8 mouse cellular contexts compared by ENCODE assay signal in genomic region chr19:61151701-61152420, GRCm38 (mm10). TPM values are rescaled to one million over a fixed set of nuclear protein-coding genes. Genes with fewer than 3 reads are reported as not detected.
DNase-seq lines count a peak whose midpoint lies in the region; ATAC-seq and TF ChIP-seq lines count a peak whose summit lies in the region.

No protein-coding gene starts in this region.

- WGBS in forebrain, postnatal 0 days: 6% methylated on average over 27 of the region's 27 CpGs
- 8% methylated on average over 27 of the region's 27 CpGs for WGBS in limb, embryonic 11.5 days
- 7% methylated on average over 27 of the region's 27 CpGs for WGBS in midbrain, embryonic 11.5 days
- WGBS in stomach, embryonic 15.5 days: 5% methylated on average over 27 of the region's 27 CpGs

- no peak overlapping the region for H3K27ac ChIP-seq in forebrain, postnatal 0 days (ENCODE audit: low read depth, low read length)
- H3K27ac ChIP-seq in limb, embryonic 11.5 days (replicated peaks; ENCODE audit: low read depth, low read length): no peak overlapping the region
- no peak overlapping the region for H3K27ac ChIP-seq in midbrain, embryonic 11.5 days (ENCODE audit: low read depth, low read length)
- H3K27ac ChIP-seq in stomach, embryonic 15.5 days: peak overlapping the region; percentile 31; the same call in 1 of the 2 replicates

- TF ChIP-seq CTCF in forebrain, postnatal 0 days (IDR thresholded peaks at IDR 0.05; ENCODE audit: low read depth): no peak

- no peaks in the 10 kb centered on the region for H3K9me3 ChIP-seq in forebrain, postnatal 0 days (ENCODE audit: low read length)
- H3K9me3 ChIP-seq in limb, embryonic 11.5 days (ENCODE audit: control insufficient read depth, low read length): no peaks in the 10 kb centered on the region
- no peaks in the 10 kb centered on the region for H3K9me3 ChIP-seq in midbrain, embryonic 11.5 days (ENCODE audit: control insufficient read depth, low read length)
- H3K9me3 ChIP-seq in stomach, embryonic 15.5 days: no peaks in the 10 kb centered on the region

- no peaks in the 10 kb centered on the region for H3K27me3 ChIP-seq in forebrain, postnatal 0 days (ENCODE audit: insufficient read depth, low read length)
- 0 out of 2 replicates have a peak, but pooled peaks cover 2% of the 10 kb centered on the region for H3K27me3 ChIP-seq in limb, embryonic 11.5 days (ENCODE audit: control insufficient read depth, insufficient read depth, low read length)
- H3K27me3 ChIP-seq in midbrain, embryonic 11.5 days (ENCODE audit: control insufficient read depth, insufficient read depth, low read length): no peaks in the 10 kb centered on the region
- no peaks in the 10 kb centered on the region for H3K27me3 ChIP-seq in stomach, embryonic 15.5 days (replicated peaks)

- no peaks in the 10 kb centered on the region for H3K36me3 ChIP-seq in forebrain, postnatal 0 days (ENCODE audit: insufficient read depth)
- H3K36me3 ChIP-seq in limb, embryonic 11.5 days (ENCODE audit: control insufficient read depth, insufficient read depth, low read length): no peaks in the 10 kb centered on the region
- no peaks in the 10 kb centered on the region for H3K36me3 ChIP-seq in midbrain, embryonic 11.5 days (ENCODE audit: control insufficient read depth, insufficient read depth, low read length)
- no peaks in the 10 kb centered on the region for H3K36me3 ChIP-seq in stomach, embryonic 15.5 days

- peak overlapping the region; percentile 70 for H3K4me2 ChIP-seq in forebrain, postnatal 0 days (ENCODE audit: low read depth)
- H3K4me2 ChIP-seq in limb, embryonic 11.5 days (ENCODE audit: low read depth, severe bottlenecking): peak overlapping the region; percentile 65
- peak overlapping the region; percentile 45 for H3K4me2 ChIP-seq in midbrain, embryonic 11.5 days
- peak overlapping the region; percentile 74 for H3K4me2 ChIP-seq in stomach, embryonic 15.5 days

- peak overlapping the region; percentile 39; the same call in 1 of the 2 replicates for H3K9ac ChIP-seq in forebrain, postnatal 0 days
- 0 out of 2 replicates have a peak overlapping the region, but pooled peaks have one; percentile 23 for H3K9ac ChIP-seq in limb, embryonic 11.5 days (ENCODE audit: low read length)
- H3K9ac ChIP-seq in midbrain, embryonic 11.5 days (ENCODE audit: low read length): peak overlapping the region; percentile 57
- H3K9ac ChIP-seq in stomach, embryonic 15.5 days: peak overlapping the region; percentile 29

- DNase-seq in heart, adult 11 months: peak; percentile 87
- DNase-seq in heart, postnatal 14 days: no peak
- peak; percentile 31 for DNase-seq in adrenal gland, postnatal 14 days
- peak; percentile 4 for DNase-seq in forebrain, postnatal 0 days
- DNase-seq in limb, embryonic 11.5 days (ENCODE audit: low spot score): peak; percentile 38
- peak; percentile 91 for DNase-seq in midbrain, embryonic 11.5 days (ENCODE audit: low spot score, missing footprints)
- DNase-seq in cerebellum, adult 9-11 months: no peak

- 0 out of 2 replicates have a peak, but pooled peaks cover 3% of the 10 kb centered on the region for H3K4me1 ChIP-seq in forebrain, postnatal 0 days (ENCODE audit: insufficient read depth)
- H3K4me1 ChIP-seq in limb, embryonic 11.5 days (ENCODE audit: control insufficient read depth, insufficient read depth, low read length): no peaks in the 10 kb centered on the region
- no peaks in the 10 kb centered on the region for H3K4me1 ChIP-seq in midbrain, embryonic 11.5 days (ENCODE audit: control insufficient read depth, insufficient read depth, low read length)
- H3K4me1 ChIP-seq in stomach, embryonic 15.5 days: 0 out of 2 replicates have a peak, but pooled peaks cover 3% of the 10 kb centered on the region

- intact Hi-C loops in heart, postnatal 14 days (cut with DNase I): no loop called here

- peak overlapping the region; percentile 35 for H3K4me3 ChIP-seq in forebrain, postnatal 0 days (ENCODE audit: low read depth, low read length)
- peak overlapping the region; percentile 24 for H3K4me3 ChIP-seq in limb, embryonic 11.5 days (ENCODE audit: low read depth, low read length)
- peak overlapping the region; percentile 32 for H3K4me3 ChIP-seq in midbrain, embryonic 11.5 days (ENCODE audit: low read depth, low read length)
- H3K4me3 ChIP-seq in stomach, embryonic 15.5 days (replicated peaks): peak overlapping the region; percentile 47

- ATAC-seq in forebrain, postnatal 0 days: peak; percentile 54
- ATAC-seq in limb, embryonic 11.5 days (ENCODE audit: insufficient number of reproducible peaks, low FRiP score, low TSS enrichment, low read depth): no peak
- peak; percentile 78 for ATAC-seq in midbrain, embryonic 11.5 days (ENCODE audit: low FRiP score)
- ATAC-seq in stomach, embryonic 15.5 days (ENCODE audit: insufficient read depth, low FRiP score, low read depth): peak; percentile 87

RNA-seq across cellular contexts. Expression of gene Zfp950, which starts 11.2 kb away (rescaled TPM):
- 10 to 100 TPM in 1 of 2 experiments, 1 to 10 TPM in 1; 9.9 to 14.8 TPM for total RNA-seq in heart, postnatal 14 days (2021)
- 25.2 and 26.7 TPM in 2 replicates for total RNA-seq in adrenal gland, postnatal 14 days (2021)
- total RNA-seq in forebrain, postnatal 0 days (2014; rRNA removed): 18.9 and 24.3 TPM in 2 replicates
- polyA plus RNA-seq in forebrain, postnatal 0 days (2015; fragmentation: Nextera tagmentation; extraction: Ambion mirVana): 31.8 and 41.9 TPM in 2 replicates
- 28.2 and 29.2 TPM in 2 replicates for polyA plus RNA-seq in limb, embryonic 11.5 days (2014; fragmentation: Nextera tagmentation; extraction: Ambion mirVana)
- polyA plus RNA-seq in midbrain, embryonic 11.5 days (2014; fragmentation: Nextera tagmentation; extraction: Ambion mirVana): 24.7 and 30.7 TPM in 2 replicates
- 36.1 and 44.6 TPM in 2 replicates for polyA plus RNA-seq in stomach, embryonic 15.5 days (2015; fragmentation: Nextera tagmentation; extraction: Ambion mirVana)

RNA-seq across cellular contexts. Expression of gene Gm7102, which starts 24.2 kb away (rescaled TPM):
- under 1 TPM in 1 of 2 experiments, not detected in 1; 0.24 TPM for total RNA-seq in heart, postnatal 14 days (2021)
- not detected in 2 replicates for total RNA-seq in adrenal gland, postnatal 14 days (2021)
- 0.31 and 1.00 TPM in 2 replicates for total RNA-seq in forebrain, postnatal 0 days (2014; rRNA removed)
- 0.11 TPM in 1 of 2 replicates, not detected in the other for polyA plus RNA-seq in forebrain, postnatal 0 days (2015; fragmentation: Nextera tagmentation; extraction: Ambion mirVana)
- 0.13 TPM in 1 of 2 replicates, not detected in the other for polyA plus RNA-seq in limb, embryonic 11.5 days (2014; fragmentation: Nextera tagmentation; extraction: Ambion mirVana)
- polyA plus RNA-seq in midbrain, embryonic 11.5 days (2014; fragmentation: Nextera tagmentation; extraction: Ambion mirVana): 0.11 TPM in 1 of 2 replicates, not detected in the other
- polyA plus RNA-seq in stomach, embryonic 15.5 days (2015; fragmentation: Nextera tagmentation; extraction: Ambion mirVana): 0.21 and 0.37 TPM in 2 replicates

RNA-seq across cellular contexts. Expression of gene Gm6020, which starts 31.8 kb away (rescaled TPM):
- total RNA-seq in heart, postnatal 14 days (2021): not detected
- not detected in 2 replicates for total RNA-seq in adrenal gland, postnatal 14 days (2021)
- not detected in 2 replicates for total RNA-seq in forebrain, postnatal 0 days (2014; rRNA removed)
- not detected in 2 replicates for polyA plus RNA-seq in forebrain, postnatal 0 days (2015; fragmentation: Nextera tagmentation; extraction: Ambion mirVana)
- not detected in 2 replicates for polyA plus RNA-seq in limb, embryonic 11.5 days (2014; fragmentation: Nextera tagmentation; extraction: Ambion mirVana)
- not detected in 2 replicates for polyA plus RNA-seq in midbrain, embryonic 11.5 days (2014; fragmentation: Nextera tagmentation; extraction: Ambion mirVana)
- not detected in 2 replicates for polyA plus RNA-seq in stomach, embryonic 15.5 days (2015; fragmentation: Nextera tagmentation; extraction: Ambion mirVana)

Comparison
In these comparisons a context has a peak if more than half of its experiments do, and no peak if none do; other contexts are left out.
1. DNase-seq: peak in heart, adult 11 months (single experiment), adrenal gland, postnatal 14 days (single experiment), forebrain, postnatal 0 days (single experiment), limb, embryonic 11.5 days (single experiment) and midbrain, embryonic 11.5 days (single experiment); none in heart, postnatal 14 days (0 of 2) and cerebellum, adult 9-11 months (single experiment).
2. Peak in every context shown above with its lines, with median percentiles within 50 percentile points of each other: H3K4me2 ChIP-seq, H3K4me3 ChIP-seq and H3K9ac ChIP-seq.